Mouse (Mus musculus) hindbrain, embryonic 10.5 days (tissue): ENCODE data around the gene Sephs1. TPM values are rescaled to one million over a fixed set of nuclear protein-coding genes. Genes with fewer than 3 reads are reported as not detected.

Experiments
- DNase-seq: peaks from one replicate; pipeline ENCODE4 v3.0.0-alpha.2; 2017; ENCODE audit warnings: low spot score
- H3K27ac ChIP-seq: fragments of 300-500 bp; sonication (generic); 2 replicates; pipeline ENCODE4 v1.5.1; 2016; ENCODE audit warnings: mild to moderate bottlenecking, moderate library complexity
- H3K27me3 ChIP-seq: fragments of 300-500 bp; sonication (generic); 2 replicates; pipeline ENCODE4 v1.6.1; 2016; ENCODE audit warnings: mild to moderate bottlenecking; ENCODE audit not compliant: poor library complexity, insufficient read depth, severe bottlenecking
- H3K36me3 ChIP-seq: fragments of 300-500 bp; sonication (generic); 2 replicates; pipeline ENCODE4 v1.6.1; 2016; ENCODE audit warnings: mild to moderate bottlenecking, moderate library complexity
- H3K4me1 ChIP-seq: fragments of 300-500 bp; sonication (generic); replicated peaks from 2 replicates; pipeline ENCODE4 v1.6.1; 2016; ENCODE audit warnings: mild to moderate bottlenecking
- H3K4me3 ChIP-seq: fragments of 300-500 bp; sonication (generic); 2 replicates; pipeline ENCODE4 v1.5.1; 2016; ENCODE audit warnings: mild to moderate bottlenecking, moderate library complexity
- H3K9me3 ChIP-seq: fragments of 300-500 bp; sonication (generic); 2 replicates; pipeline ENCODE4 v1.6.1; 2016; ENCODE audit warnings: mild to moderate bottlenecking, moderate library complexity
- WGBS: fragments of 180-500 bp; shearing (Covaris S2); methylation state at CpG from one replicate; pipeline ENCODE4 v1.1.7; 2016; 5-methylcytosine and 5-hydroxymethylcytosine counted together
- polyA plus RNA-seq: library from polyadenylated mRNA; unstranded; fragments of >200 nt; fragmentation: Nextera tagmentation; extraction: Ambion mirVana; gene quantifications from 2 replicates; pipeline ENCODE4 v1.2.1, GENCODE M21; 2016

Gene Sephs1
- 109 and 122 TPM in 2 replicates for polyA plus RNA-seq

DNA sequence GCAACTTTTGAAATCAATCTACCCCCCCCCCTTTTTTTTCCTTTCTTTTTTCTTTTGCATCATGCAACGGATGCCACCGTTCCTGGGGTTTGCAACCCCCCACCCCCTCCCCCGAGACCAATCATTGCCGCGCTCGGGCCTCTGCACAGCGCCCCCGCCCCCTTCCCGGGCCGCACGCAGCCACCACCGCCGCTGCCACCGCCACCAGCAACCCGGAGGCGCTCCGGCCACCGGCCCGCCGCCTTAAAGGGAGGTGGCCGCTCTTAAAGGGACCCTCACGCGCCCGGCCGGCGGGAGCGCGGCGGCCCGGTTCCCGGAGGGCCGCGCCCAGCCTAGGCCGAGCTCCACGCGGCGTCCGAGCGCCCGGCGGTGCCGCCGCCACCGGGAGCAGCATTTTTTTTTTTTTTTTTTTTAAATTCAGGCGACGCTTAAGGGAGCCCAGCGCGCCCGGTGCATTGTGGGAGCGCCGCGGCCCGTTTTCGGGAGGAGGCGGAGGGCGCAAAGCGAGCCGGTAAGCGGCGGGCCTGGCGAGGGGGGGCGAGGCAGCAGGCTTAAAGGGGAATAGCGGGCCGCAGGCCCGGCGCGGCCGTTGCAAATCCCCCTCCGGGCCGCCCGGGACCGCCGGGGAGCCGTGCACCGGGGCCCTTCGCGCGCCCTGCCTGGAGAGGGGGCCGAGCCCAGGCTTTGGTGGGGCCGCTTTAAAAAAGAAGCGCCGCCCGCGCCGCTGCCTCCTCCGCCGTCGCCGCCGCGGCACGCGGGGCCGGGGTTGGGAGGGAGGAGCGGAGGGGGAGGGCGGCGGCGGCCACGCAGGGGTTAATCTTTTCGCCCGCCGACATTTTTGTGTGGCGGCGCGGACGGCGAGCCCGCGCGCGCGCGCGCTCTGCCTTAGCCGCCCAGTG is at the start of gene Sephs1:
Sephs1 (plus strand) TSS at position 215 of the 899 bp plus-strand sequence.
- peaks cover 29% of the 10 kb centered on the region for H3K4me1 ChIP-seq
- H3K27me3 ChIP-seq = no peaks in the 10 kb centered on the region
- WGBS = under 1% methylated on average over 114 of the region's 115 CpGs
- peak; percentile 84 for DNase-seq
- peaks cover 26% of the 10 kb centered on the region for H3K36me3 ChIP-seq
- peak within 1 kb of the TSS; percentile 100 for H3K27ac ChIP-seq
- peak within 1 kb of the TSS; percentile 91 for H3K4me3 ChIP-seq
- no peaks in the 10 kb centered on the region for H3K9me3 ChIP-seq

- WGBS = 85% methylated on average over 4 of the region's 4 CpGs
- H3K4me1 ChIP-seq = peaks cover 10% of the 10 kb centered on the region; the same call in 1 of the 2 replicates
- H3K27me3 ChIP-seq = no peaks in the 10 kb centered on the region
- DNase-seq = no peak
- H3K36me3 ChIP-seq = no peaks in the 10 kb centered on the region
- no peak overlapping the region for H3K27ac ChIP-seq
- H3K9me3 ChIP-seq = no peaks in the 10 kb centered on the region
- H3K4me3 ChIP-seq = no peak overlapping the region
Measured at GRCm38 (mm10) chr2:4832166-4832565, 49.2 kb upstream of the Sephs1 start.

DNA sequence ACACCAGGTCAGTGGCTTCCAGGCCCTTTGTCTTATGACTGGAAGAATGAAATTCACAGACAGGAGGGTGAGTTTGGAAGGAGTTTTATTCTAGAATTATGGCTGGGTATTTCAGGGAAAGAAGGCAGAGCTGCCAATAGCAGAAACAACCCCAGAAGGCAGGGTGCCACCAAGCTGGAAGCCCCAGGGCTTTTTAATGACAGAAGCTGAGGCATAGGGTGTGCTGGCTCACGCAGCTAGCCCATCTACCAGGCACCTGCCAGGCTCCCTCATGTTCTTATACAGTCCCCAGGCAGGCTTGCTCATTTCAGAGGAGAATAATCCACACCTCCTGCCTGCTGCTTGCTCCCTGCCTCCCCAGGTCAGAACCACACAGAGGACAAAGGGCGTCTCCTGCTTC is 31.9 kb upstream of the Sephs1 start:
- DNase-seq = no peak
- Histone ChIP-seq H3K9me3 (no peaks in the 10 kb centered on the region), H3K4me1 (no peaks in the 10 kb centered on the region), H3K27ac (no peak overlapping the region), H3K27me3 (no peaks in the 10 kb centered on the region), H3K4me3 (no peak overlapping the region), H3K36me3 (no peaks in the 10 kb centered on the region)
- WGBS = 72% methylated on average over 2 of the region's 2 CpGs

- Histone ChIP-seq H3K4me1 (peaks cover 5% of the 10 kb centered on the region), H3K27me3 (no peaks in the 10 kb centered on the region), H3K36me3 (no peaks in the 10 kb centered on the region), H3K9me3 (no peaks in the 10 kb centered on the region), H3K4me3 (no peak overlapping the region), H3K27ac (no peak overlapping the region)
- WGBS = 75% methylated on average over 5 of the region's 5 CpGs
- DNase-seq = no peak
Measured at GRCm38 (mm10) chr2:4857186-4857585, 24.2 kb upstream of the Sephs1 start.

- 76% methylated on average over 10 of the region's 10 CpGs for WGBS
- Histone ChIP-seq H3K4me3 (no peak overlapping the region), H3K27ac (no peak overlapping the region), H3K4me1 (peaks cover 5% of the 10 kb centered on the region), H3K9me3 (no peaks in the 10 kb centered on the region), H3K27me3 (no peaks in the 10 kb centered on the region), H3K36me3 (no peaks in the 10 kb centered on the region)
- no peak for DNase-seq
Measured at GRCm38 (mm10) chr2:4858161-4858560, 23.2 kb upstream of the Sephs1 start.

DNA sequence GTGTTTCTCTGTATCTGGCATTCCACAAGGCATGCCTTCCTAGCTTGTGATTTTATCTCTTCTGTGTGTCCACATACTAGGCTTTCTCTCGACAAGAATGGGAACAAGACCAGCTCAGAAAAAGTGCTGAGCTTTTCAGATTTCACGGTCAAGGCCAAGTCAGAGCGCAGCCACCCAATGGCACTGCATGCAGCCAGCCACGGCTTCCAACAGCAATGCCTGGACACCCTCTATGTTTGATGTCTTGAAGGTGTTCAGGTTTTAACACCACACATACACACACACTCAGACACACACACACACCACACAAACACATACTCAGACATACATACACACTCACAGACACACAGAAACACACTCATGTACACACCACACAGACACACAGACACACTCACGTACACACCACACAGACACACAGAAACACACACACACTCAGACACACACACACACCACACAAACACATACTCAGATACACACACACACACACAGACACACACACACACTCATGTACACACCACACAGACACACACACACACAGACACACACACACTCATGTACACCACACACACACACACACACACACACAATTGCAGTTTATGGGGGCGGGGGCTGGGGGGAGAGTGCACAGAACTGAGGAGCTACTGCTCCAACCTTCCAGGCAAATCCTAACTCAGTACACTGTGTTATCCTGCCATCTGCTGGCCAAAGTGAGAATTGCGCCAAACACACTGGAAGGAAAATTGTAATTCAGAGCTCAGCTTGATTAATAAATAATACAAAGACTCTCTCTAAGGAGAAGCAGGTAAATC is 17.2 kb upstream of the Sephs1 start:
- Histone ChIP-seq H3K9me3 (no peaks in the 10 kb centered on the region), H3K4me1 (no peaks in the 10 kb centered on the region), H3K4me3 (no peak overlapping the region), H3K27me3 (no peaks in the 10 kb centered on the region), H3K27ac (no peak overlapping the region), H3K36me3 (no peaks in the 10 kb centered on the region)
- DNase-seq = peak; percentile 80
- WGBS = 56% methylated on average over 7 of the region's 7 CpGs

DNA sequence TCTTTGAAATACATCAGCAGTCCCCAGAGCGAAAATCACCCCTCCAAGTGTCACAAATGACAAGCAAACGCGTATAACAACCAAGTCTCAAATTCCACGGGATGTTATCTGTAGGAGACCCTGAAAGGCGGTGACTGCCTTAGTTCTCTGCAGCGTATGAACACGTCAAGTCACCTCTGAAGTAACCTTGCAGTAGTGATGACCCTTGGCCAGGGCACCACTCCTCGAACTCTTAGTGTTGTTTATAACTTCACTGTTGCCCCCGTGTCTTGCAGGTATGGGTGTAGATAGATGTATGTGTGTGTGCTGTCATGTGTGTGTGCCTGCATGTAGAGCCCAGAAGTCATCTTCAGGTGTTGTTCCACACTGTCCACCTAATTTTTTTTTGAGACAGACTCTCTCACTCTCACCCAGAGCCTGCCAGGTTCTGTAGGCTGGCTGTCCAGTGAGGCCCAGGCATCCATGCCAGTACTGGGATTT is 16.5 kb upstream of the Sephs1 start:
- H3K9me3 ChIP-seq = no peaks in the 10 kb centered on the region
- no peaks in the 10 kb centered on the region for H3K36me3 ChIP-seq
- no peaks in the 10 kb centered on the region for H3K4me1 ChIP-seq
- no peak for DNase-seq
- H3K27me3 ChIP-seq = no peaks in the 10 kb centered on the region
- no peak overlapping the region for H3K4me3 ChIP-seq
- H3K27ac ChIP-seq = no peak overlapping the region
- WGBS = 54% methylated on average over 9 of the region's 9 CpGs

DNA sequence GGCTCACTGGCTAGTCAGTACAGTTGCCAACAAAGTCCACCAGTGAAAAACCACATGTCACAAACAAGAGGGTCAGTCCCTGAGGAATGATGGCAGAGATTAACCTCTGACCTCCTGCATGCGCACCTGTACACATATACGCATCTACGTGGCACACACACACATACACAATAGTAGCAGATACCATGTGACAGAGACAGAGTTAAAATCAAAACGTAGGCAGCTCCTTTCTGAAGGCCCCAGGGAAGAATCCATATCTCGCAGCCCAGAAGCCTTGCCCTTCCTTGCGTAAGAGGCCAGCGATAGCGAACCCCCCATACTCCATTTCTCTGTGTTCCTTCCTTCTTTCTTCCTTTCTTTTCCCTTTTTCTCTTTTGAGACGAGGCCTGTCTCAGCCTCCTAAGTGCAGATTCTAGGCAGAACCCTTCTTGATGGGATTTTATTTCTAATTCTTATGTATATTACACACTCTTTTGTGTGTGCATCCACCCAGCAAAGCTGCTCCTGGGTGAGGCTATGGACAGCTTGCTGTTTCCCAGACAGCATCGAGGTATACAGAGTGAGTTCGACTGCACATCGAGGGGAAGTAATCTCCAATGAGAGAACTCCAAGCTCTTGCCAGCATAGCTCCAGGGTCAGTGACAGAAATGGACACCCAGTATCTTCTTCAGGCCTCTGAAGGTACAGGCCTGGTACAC is 13.2 kb upstream of the Sephs1 start:
- Histone ChIP-seq H3K27ac (no peak overlapping the region), H3K9me3 (no peaks in the 10 kb centered on the region), H3K27me3 (no peaks in the 10 kb centered on the region), H3K4me3 (no peak overlapping the region), H3K4me1 (0 out of 2 replicates have a peak, but pooled peaks cover under 1% of the 10 kb centered on the region), H3K36me3 (no peaks in the 10 kb centered on the region)
- DNase-seq = no peak
- WGBS = 87% methylated on average over 12 of the region's 12 CpGs

DNA sequence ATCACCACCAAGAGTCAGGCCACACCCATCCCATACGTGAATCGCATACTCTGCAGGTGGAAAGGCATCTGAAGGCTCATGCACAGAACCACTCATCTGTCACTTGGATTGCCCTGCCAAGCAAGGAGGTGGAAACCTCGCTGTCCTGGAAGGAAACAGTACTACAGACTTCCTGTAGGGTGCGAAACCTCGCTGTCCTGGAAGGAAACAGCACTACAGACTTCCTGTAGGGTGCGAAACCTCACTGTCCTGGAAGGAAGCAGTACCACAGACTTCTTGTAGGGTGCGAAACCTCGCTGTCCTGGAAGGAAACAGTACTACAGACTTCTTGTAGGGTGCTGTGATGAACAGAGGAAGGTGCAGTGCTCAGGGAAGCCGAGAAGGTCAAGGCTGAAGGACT is 8.6 kb upstream of the Sephs1 start:
- peaks cover 9% of the 10 kb centered on the region; the same call in 1 of the 2 replicates for H3K4me1 ChIP-seq
- WGBS = 80% methylated on average over 9 of the region's 9 CpGs
- no peak for DNase-seq
- no peaks in the 10 kb centered on the region for H3K36me3 ChIP-seq
- H3K27ac ChIP-seq = no peak overlapping the region
- H3K4me3 ChIP-seq = no peak overlapping the region
- no peaks in the 10 kb centered on the region for H3K27me3 ChIP-seq
- no peaks in the 10 kb centered on the region for H3K9me3 ChIP-seq

DNA sequence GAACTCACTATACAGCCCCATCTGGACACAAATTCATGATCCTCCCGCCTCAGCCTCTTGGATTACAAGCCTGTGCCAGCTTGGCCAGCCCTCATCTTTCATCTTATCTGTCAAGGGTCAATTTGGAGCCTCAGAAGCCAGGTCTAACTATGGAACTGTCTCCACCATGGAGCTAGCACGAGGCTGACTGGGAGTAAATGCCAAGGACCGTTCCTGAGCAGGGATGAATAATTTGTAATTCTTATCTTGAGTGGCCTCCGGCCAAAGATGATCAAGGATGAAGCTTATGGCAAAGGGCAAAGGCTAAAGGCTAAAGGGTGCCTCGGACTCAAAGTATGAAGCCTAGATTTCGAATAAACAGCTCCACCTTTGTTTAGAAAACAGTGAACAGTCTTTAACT is 8.0 kb upstream of the Sephs1 start:
- Histone ChIP-seq H3K4me3 (no peak overlapping the region), H3K27ac (no peak overlapping the region), H3K27me3 (no peaks in the 10 kb centered on the region), H3K36me3 (no peaks in the 10 kb centered on the region), H3K9me3 (no peaks in the 10 kb centered on the region), H3K4me1 (peaks cover 9% of the 10 kb centered on the region; the same call in 1 of the 2 replicates)
- no peak for DNase-seq
- 75% methylated on average over 6 of the region's 6 CpGs for WGBS

- Histone ChIP-seq H3K36me3 (no peaks in the 10 kb centered on the region), H3K27me3 (no peaks in the 10 kb centered on the region), H3K27ac (no peak overlapping the region), H3K4me3 (no peak overlapping the region), H3K4me1 (peaks cover 18% of the 10 kb centered on the region; the same call in 1 of the 2 replicates), H3K9me3 (no peaks in the 10 kb centered on the region)
- no peak for DNase-seq
- WGBS = 73% methylated on average over 1 of the region's 1 CpGs
Measured at GRCm38 (mm10) chr2:4875090-4875489, 6.3 kb upstream of the Sephs1 start.

DNA sequence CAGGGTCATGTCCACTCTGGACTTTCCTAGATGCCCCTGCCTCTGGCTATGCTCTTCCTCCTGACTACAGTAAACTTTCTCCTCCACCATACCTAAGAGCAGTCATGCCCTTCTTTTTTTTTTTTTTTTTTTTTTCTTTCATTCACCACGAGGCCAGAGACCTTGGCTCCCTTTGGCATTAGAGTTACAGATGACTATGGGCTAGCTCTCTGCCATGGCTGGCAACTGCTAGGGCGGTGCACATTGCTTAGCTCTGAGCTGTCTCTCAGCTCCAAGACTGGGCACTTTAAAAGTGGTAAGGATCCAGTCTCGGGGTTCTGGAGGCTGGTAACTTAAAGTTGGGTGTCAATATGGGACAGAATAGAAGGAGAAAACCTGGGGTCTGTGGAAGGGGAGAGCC is 5.2 kb upstream of the Sephs1 start:
- Histone ChIP-seq H3K4me3 (no peak overlapping the region), H3K9me3 (no peaks in the 10 kb centered on the region), H3K27ac (no peak overlapping the region), H3K4me1 (peaks cover 24% of the 10 kb centered on the region), H3K36me3 (no peaks in the 10 kb centered on the region), H3K27me3 (no peaks in the 10 kb centered on the region)
- 73% methylated on average over 3 of the region's 3 CpGs for WGBS
- DNase-seq = no peak
